Mouse (Mus musculus) E14TG2a.4 (cell line): ENCODE data around the gene Psmb9.

Experiments used
- H3K27me3 ChIP-seq: 2 replicates; pipeline ENCODE4 v1.6.1; 2014; ENCODE audit warnings: low read length, control low read depth; ENCODE audit not compliant: insufficient read depth
- H3K36me3 ChIP-seq: 2 replicates; pipeline ENCODE4 v1.6.1; 2014; ENCODE audit warnings: low read length, control low read depth; ENCODE audit not compliant: insufficient read depth
- H3K4me1 ChIP-seq: replicated peaks from 2 replicates; pipeline ENCODE4 v1.6.1; 2014; ENCODE audit warnings: low read depth, low read length, control low read depth
- H3K4me3 ChIP-seq: replicated peaks from 2 replicates; pipeline ENCODE4 v1.5.1; 2014; ENCODE audit warnings: mild to moderate bottlenecking, low read length
- H3K9me3 ChIP-seq: 2 replicates; pipeline ENCODE4 v1.6.1; 2014; ENCODE audit warnings: low read length, control low read depth
- CTCF ChIP-seq: conservative IDR thresholded peaks from 2 replicates; pipeline ENCODE4 v1.5.1; 2014; ENCODE audit warnings: low read length
- NANOG ChIP-seq: IDR thresholded peaks from 2 replicates; pipeline ENCODE4 v1.6.1; 2014; ENCODE audit warnings: borderline replicate concordance, low read length, mixed read lengths
- POU5F1 ChIP-seq: IDR thresholded peaks from 2 replicates; pipeline ENCODE4 v1.6.1; 2014; ENCODE audit warnings: low read length, borderline replicate concordance

Psmb9 gene

GRCm38 (mm10) chr17:34207866-34208265, 20.3 kb upstream of the Psmb9 start:
- Histone ChIP-seq H3K4me1 (peaks cover 28% of the 10 kb centered on the region), H3K9me3 (peaks cover 2% of the 10 kb centered on the region), H3K27me3 (peaks cover 67% of the 10 kb centered on the region), H3K36me3 (no peaks in the 10 kb centered on the region), H3K4me3 (no peak overlapping the region)
- TF ChIP-seq POU5F1 (no peak), NANOG (no peak), CTCF (no peak)

- peaks cover 28% of the 10 kb centered on the region for H3K4me1 ChIP-seq
- H3K36me3 ChIP-seq = no peaks in the 10 kb centered on the region
- no peak for TF ChIP-seq POU5F1
- no peak for TF ChIP-seq NANOG
- no peak for TF ChIP-seq CTCF
- H3K4me3 ChIP-seq = no peak overlapping the region
- H3K27me3 ChIP-seq = peaks cover 67% of the 10 kb centered on the region
- H3K9me3 ChIP-seq = no peaks in the 10 kb centered on the region
These were observed 19.9 kb upstream of the Psmb9 start for GRCm38 (mm10) chr17:34207456-34207855.

DNA sequence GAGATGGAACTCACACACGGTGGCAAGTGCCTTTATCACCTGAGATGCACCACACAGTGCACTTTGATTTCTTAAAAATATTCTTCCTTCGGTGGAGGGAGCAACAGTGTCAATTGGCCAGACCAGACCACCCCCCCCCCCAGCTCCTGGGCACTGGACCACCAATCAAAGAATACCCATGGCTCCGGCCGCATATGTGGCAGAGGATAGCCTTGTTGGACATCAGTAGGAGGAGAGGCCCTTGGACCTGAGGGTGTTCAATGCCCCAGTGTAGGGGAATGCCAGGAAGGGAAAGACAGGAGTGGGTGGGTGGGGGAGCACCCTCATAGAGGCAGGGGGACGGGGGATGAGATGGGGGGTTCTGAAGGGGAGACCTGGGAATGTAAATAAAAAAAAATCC, 19.2 kb upstream of the Psmb9 start:
- TF ChIP-seq POU5F1 (no peak), CTCF (no peak), NANOG (no peak)
- H3K4me3 ChIP-seq = no peak overlapping the region
- H3K27me3 ChIP-seq = peaks cover 65% of the 10 kb centered on the region
- H3K9me3 ChIP-seq = no peaks in the 10 kb centered on the region
- peaks cover 24% of the 10 kb centered on the region for H3K4me1 ChIP-seq
- no peaks in the 10 kb centered on the region for H3K36me3 ChIP-seq

DNA sequence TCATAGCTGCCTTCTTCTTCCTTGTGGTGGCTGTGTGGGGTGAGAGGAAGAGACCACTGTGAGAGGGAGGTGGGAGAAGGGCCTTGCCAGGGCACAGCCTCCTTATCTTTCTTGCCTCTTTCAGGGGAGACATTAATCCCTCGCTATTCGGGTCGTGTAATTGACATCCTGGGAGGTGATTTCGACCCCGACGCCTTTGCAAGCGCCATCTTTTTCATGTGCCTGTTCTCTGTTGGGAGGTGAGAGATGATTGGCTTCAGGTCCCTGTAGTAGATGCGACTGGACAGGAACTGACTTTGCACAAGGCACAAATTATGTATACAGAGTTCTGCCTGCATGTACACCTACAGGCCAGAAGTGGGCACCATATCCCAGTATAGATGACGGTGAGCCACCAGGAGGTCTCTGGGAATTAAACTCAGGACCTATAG, 18.2 kb upstream of the Psmb9 start:
- Histone ChIP-seq H3K9me3 (0 out of 2 replicates have a peak, but pooled peaks cover 4% of the 10 kb centered on the region), H3K4me1 (peaks cover 22% of the 10 kb centered on the region), H3K36me3 (no peaks in the 10 kb centered on the region), H3K4me3 (no peak overlapping the region), H3K27me3 (peaks cover 68% of the 10 kb centered on the region)
- TF ChIP-seq CTCF (peak; percentile 52), POU5F1 (no peak), NANOG (no peak)

- H3K36me3 ChIP-seq = no peaks in the 10 kb centered on the region
- 0 out of 2 replicates have a peak, but pooled peaks cover 6% of the 10 kb centered on the region for H3K9me3 ChIP-seq
- TF ChIP-seq NANOG (no peak), CTCF (no peak), POU5F1 (no peak)
- peaks cover 65% of the 10 kb centered on the region for H3K27me3 ChIP-seq
- peak overlapping the region; percentile 79 for H3K4me3 ChIP-seq
- H3K4me1 ChIP-seq = peaks cover 22% of the 10 kb centered on the region
These were observed 17.6 kb upstream of the Psmb9 start for GRCm38 (mm10) chr17:34205021-34205745.

GRCm38 (mm10) chr17:34204303-34205010, 16.9 kb upstream of the Psmb9 start:
- TF ChIP-seq CTCF (peak; percentile 33), NANOG (no peak)
- H3K36me3 ChIP-seq = no peaks in the 10 kb centered on the region
- peaks cover 68% of the 10 kb centered on the region for H3K27me3 ChIP-seq
- H3K4me1 ChIP-seq = peaks cover 22% of the 10 kb centered on the region
- H3K9me3 ChIP-seq = 0 out of 2 replicates have a peak, but pooled peaks cover 6% of the 10 kb centered on the region
- H3K4me3 ChIP-seq = peak overlapping the region; percentile 79

DNA sequence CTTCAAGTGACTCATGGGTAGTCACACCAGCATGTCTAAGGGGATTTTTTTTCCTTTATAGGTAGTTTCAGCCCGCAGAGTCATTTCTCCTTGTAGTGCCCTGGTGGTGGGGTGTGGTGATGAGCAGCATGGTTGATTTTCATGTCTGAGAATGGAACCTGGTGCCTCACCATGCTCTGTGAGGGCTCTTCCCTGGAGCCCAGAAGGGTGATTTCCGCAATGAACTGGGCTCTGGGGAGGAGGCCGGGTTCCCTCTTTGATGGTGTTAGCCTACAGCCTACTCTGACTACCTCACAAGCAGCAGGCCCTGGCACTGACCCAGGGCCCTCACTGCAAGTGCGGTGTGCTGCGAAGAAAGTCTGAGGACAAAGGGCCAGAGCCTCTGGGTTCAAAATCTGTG, 15.9 kb upstream of the Psmb9 start, which contains the start of gene Tap2:
Gene Tap2, plus strand, starts transcription at position 84 of the 400 bp plus-strand sequence.
- Histone ChIP-seq H3K4me3 (peak within 1 kb of the TSS; percentile 79), H3K9me3 (peaks cover 12% of the 10 kb centered on the region; the same call in 1 of the 2 replicates), H3K36me3 (no peaks in the 10 kb centered on the region), H3K27me3 (peaks cover 72% of the 10 kb centered on the region), H3K4me1 (peaks cover 20% of the 10 kb centered on the region)
- TF ChIP-seq CTCF = no peak
- no peak for TF ChIP-seq NANOG
- TF ChIP-seq POU5F1 = no peak

- TF ChIP-seq NANOG = no peak
- no peak for TF ChIP-seq POU5F1
- no peak for TF ChIP-seq CTCF
- Histone ChIP-seq H3K27me3 (peaks cover 77% of the 10 kb centered on the region), H3K4me3 (no peak overlapping the region), H3K4me1 (peaks cover 24% of the 10 kb centered on the region), H3K9me3 (peaks cover 14% of the 10 kb centered on the region; the same call in 1 of the 2 replicates), H3K36me3 (no peaks in the 10 kb centered on the region)
These were observed 15.3 kb upstream of the Psmb9 start for GRCm38 (mm10) chr17:34202760-34203442.
